Mouse (Mus musculus): ENCODE measurements around the gene Tmem221.

The Tmem221 gene

DNA sequence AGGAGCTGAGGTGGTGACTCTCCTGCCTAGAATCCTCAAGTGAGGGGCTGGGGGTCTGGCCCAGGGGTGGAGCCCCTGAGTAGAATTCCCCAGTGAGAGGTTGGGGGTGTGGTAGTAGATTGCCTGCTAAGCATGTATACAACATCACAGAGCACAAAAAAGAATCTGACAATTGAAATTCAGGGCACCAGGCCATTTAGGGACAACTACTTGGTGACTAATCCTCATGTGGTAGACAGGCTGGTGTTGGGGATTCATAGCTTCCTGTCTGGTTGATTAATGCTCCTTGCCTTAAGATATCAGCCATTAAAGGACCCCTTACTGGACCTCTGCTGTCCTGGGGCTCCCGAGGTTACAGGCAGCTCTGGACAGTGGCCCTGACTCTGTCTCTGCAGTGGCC, 20.3 kb upstream of the Tmem221 start:
- DNase-seq (ENCODE audit: low spot score in 2 of 2): no peak

DNA sequence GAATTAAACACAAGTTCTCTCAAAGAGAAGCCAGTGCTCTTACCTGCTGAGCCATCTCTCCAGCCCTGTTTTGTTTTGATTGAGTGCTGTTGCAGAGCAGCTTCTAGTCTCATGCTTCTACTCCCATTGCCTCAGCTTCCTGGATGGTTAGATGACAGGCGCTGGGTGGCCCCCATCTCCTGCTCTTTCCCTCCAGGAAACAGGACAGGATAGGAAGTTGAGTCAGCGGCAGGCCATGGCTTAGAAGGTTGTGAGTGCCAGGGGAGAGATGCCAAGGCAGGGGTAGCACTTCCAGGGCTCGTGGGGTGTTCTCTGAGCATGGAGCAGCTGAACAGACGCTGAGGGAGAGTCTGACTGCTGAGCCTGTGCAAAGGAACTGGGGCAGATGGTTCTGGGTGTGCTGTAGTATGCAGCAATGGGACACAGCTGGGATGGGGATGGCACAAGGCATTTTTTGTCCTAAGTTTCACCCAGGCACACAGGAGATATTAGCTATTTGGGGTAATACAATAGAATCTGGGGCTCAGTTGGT, 19.3 kb upstream of the Tmem221 start:
- DNase-seq (ENCODE audit: low spot score in 2 of 2): no peak

GRCm38 (mm10) chr8:71575020-71575419, 16.3 kb upstream of the Tmem221 start:
- DNase-seq (ENCODE audit: low spot score in 2 of 2): no peak

DNA sequence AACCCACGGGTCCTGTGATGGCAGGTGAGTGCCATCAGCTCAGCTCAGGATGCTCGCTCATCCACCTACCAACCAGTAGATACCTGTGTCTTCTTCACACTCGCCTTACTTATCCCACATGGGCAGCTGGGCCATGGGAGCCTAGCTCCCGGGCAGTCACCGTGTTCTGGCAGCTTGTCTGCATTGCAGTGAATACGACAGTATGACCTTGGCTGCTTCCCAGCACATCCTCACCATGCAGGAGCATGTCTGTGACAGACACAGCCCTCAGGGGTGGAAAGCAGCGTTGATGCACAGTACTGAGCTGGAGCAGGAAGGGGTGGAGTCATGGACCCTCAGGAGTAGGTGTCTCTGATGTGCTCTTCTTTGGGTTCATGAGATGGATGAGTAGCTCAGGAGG, 15.8 kb upstream of the Tmem221 start:
- no peak for DNase-seq (ENCODE audit: low spot score in 2 of 2)

DNA sequence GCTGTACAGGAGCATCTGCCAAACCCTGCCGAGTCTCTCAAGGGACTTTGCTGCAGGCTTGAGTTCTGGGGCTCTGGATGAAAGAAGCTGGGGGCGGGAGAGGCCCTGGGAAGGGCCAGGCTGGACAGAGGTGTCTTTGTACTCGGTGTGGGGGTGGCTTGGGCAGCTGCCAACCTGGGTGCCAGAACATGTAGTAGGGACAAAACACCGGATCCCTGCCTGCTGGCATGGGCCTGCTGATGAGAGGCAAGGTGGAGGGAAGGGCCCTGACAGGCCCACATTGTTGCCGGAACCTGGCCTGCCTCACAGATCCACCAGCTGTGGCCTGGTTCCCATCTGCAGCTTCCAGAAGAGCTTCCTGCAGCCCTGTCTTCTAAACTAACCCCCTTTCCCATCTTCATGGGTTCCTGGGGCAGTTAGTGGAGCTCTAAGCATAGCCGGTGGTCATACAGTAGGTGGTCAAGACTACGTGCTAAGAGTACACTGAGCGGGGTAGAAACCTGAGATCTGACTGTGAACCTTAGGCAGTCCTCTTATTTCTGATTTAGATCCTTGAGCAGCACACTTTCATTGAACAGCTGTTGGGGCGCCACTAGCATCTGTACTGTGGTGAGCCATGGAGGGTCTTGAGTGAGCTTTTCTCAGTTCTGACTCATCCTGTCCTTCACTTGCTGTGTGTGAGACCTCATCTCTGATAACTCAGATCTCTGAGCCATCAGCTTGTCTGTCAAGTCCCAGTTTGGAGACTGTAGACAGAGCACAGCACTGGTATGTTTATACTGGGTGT, 14.4 kb upstream of the Tmem221 start:
- DNase-seq (ENCODE audit: low spot score in 2 of 2): no peak

DNA sequence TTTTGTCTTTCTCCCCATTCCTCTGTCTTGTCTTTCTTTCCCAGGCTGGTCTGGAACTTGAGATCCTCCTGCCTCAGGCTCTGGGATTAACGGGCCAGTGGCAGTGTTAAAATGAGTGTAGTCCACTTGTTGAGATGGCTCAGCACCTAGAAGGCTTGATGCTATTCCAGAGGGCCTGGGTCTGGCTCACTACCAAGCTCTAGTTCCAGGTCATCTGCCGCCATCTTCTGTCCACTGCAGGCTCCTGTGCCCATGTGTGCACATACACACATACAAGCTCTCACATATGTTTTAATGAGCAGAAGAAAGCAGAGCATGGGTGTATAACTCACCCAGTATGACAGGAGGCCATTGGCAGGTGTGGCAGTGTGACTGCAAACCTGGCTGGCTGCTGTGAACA, 13.4 kb upstream of the Tmem221 start:
- no peak for DNase-seq (ENCODE audit: low spot score in 2 of 2)

GRCm38 (mm10) chr8:71570291-71570954, 11.8 kb upstream of the Tmem221 start:
- peak; percentile 50 to 87 for DNase-seq (ENCODE audit: low spot score in 2 of 2)

- peak; percentile 41 to 72 for DNase-seq (ENCODE audit: low spot score in 2 of 2)
These were observed 11.0 kb upstream of the Tmem221 start for GRCm38 (mm10) chr8:71569366-71570290.

GRCm38 (mm10) chr8:71568941-71569340, 10.3 kb upstream of the Tmem221 start:
- DNase-seq (ENCODE audit: low spot score in 2 of 2): no peak

DNA sequence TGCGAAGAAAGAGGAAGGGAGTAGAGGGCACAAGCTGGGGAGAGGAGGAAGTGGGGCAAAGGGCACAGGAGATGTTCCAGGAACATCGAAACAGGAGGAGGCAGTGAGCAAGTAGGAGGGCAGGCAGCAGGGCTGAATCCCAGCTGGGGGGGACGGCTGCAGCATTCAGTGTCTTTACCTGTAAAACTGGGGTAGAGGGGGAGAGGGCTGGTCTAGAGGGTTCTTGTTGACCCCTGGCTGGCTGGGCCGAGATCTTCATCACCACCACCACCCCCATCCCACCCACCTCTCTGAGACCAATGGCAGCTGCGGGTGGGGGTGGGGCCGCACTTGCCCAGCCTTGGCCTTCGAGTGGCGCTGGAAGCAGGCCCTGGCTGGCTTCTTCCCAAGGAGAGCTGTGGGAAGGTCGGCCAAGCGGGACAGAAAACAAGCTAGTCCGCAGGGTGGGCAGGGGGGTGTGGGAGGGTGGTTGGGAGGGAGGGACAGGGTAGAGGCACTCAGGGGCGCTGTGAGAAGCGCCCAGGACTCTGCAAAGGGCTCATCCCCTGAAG, 9.8 kb upstream of the Tmem221 start, which contains the start of gene Slc27a1:
Gene Slc27a1 (plus strand): TSS at position 496 of the 551 bp plus-strand sequence.
- DNase-seq (ENCODE audit: low spot score in 2 of 2): no peak

GRCm38 (mm10) chr8:71567587-71567986, 8.9 kb upstream of the Tmem221 start:
- DNase-seq (ENCODE audit: low spot score in 2 of 2): no peak

- no peak for DNase-seq (ENCODE audit: low spot score in 2 of 2)
These were observed 7.8 kb upstream of the Tmem221 start, which contains the start of gene Nxnl1 for GRCm38 (mm10) chr8:71566501-71566900. Gene Nxnl1, minus strand, starts transcription at chr8:71566601.

DNA sequence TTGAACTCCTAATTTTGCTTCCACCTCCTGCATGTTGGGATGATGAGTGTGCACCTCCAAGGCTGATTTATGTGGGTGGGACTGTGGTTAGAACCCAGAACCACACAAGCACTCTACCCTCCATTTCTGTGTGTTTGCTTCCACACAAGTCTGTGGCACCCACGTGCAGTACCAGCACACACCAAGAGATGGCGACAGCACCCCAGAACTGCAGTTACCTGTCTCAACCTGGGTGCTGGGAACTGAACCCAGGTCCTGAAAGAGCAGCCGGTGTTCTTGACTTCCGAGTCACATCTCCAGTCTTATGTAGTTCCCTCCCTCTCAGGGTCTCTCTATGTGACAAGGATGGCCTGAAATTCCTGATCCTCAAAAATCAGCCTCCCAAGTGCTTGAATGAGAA, 5.3 kb upstream of the Tmem221 start:
- DNase-seq (ENCODE audit: low spot score in 2 of 2): no peak

DNA sequence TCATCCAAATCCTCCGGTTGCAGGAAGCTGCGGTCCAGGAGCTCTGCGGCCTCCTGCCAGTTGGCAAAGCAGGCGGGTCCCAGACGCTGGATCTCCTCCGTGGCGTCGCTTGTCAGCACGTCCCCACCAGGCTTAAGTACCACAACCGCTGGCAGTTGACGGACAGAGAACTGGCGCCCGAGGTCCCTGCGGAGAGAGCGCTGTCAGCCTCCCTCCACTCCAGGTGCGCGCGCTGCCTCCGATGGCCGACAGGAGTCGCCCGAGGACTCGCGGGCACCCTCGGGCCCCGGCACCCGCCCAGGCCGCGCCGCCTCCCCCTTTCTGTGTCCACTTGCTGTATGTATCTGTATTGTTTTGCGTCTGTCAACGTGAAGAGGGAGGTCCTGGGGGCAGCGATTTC, 4.1 kb upstream of the Tmem221 start:
- DNase-seq (ENCODE audit: low spot score in 2 of 2): peak; percentile 73 to 89

DNA sequence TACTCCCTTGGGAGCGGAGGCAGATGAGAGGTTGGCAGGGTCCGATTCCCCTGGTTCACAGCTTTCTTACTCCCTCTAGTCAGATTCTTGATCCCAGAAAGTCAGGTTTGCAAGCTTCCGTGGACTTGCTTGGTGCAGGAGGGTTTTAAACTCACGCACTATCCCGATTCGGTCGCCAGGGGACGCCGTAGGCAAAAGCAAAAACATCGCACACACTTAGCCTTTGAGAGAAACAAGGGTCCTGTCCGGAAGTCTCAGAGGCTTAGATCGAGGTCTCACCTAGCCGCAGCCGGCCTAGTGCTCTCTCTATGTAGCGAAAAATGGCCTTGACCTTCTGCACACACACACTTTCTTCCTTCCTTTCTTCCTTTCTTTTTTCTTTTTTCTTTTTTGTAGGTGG, 2.7 kb upstream of the Tmem221 start:
- peak; percentile 37 to 72 for DNase-seq (ENCODE audit: low spot score in 2 of 2)

DNA sequence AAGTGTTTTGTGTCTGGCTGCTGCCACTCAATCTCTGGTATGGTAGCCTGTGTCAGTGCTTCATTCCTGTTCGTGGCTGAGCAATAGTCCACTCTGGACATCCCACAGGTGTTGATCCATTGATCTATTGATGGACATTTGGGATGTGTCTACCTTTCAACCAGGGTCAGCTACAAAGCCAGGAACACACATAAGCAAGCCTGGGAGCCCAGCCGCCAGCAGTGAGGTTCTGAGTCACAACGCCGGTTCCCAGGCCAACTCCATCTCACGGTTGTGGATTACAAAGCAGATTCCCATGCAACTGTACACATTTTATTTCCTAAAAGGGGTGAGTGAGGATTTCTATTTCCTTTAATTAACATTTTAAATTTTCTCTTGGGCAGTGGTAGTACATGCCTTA, 2.1 kb upstream of the Tmem221 start:
- no peak for DNase-seq (ENCODE audit: low spot score in 2 of 2)

GRCm38 (mm10) chr8:71560071-71560470, 1.4 kb upstream of the Tmem221 start:
- DNase-seq (ENCODE audit: low spot score in 2 of 2): no peak

DNA sequence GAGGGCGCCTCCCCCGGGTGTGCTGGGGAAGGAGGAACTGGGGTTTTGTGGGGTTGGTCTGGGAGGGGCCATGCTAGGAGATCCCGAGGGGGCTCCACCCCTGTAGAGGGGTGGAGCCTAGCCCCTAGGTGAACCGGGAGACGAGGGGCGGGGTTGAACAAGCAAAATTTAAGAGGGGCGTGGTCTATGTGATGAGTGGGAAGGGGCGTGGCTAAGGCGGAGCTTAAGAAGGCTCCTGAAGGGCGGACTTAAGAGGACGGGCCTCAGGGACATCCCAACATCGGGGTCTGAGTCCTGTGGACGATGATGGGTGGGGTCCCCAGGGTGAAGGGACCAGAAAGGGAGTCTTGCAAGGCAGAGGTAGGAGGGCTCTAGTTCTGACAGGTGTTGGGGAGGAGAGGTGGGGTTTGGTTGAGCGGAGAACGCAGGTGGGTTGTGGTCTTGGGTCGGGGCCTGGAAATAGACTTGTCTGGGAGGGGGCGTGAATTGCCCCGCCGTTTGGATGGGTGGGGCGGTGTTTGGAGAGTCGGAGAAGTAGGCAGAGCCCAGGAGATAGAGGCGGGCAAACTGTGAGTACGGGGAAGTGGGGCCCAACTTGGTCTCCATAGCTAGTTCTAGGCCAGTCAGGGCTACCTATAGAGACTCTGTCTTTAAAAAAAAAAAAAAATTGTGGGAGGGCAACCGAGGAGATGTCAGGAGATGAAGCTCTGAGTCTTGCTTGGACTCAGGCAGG, 453 bp upstream of the Tmem221 start:
- DNase-seq (ENCODE audit: low spot score in 2 of 2): peak; percentile 52 to 83

- no peak for DNase-seq (ENCODE audit: low spot score in 2 of 2)
These were observed 4.0 kb downstream of the Tmem221 start for GRCm38 (mm10) chr8:71554644-71555043.

GRCm38 (mm10) chr8:71554001-71554400, 4.7 kb downstream of the Tmem221 start:
- no peak for DNase-seq (ENCODE audit: low spot score in 2 of 2)

DNA sequence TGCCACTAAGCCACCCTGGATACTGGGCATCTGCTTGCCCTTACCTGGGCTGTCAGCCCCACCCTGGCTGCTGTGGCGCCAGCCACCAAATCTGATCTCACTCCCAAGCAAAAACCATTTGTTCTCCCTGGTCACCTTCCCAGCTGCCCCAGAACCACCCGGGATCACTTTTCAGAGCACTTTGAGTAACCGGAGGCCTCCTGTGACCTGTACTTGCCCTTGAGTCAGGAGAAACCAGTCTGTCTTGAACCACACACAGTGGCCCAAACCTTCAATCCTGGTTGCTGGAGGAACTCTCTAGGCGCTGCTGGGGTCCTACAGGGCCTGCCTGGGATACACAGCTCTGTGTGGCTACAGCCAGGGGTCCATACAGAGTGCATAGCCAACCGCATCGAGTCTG, 5.9 kb downstream of the Tmem221 start:
- no peak for DNase-seq (ENCODE audit: low spot score in 2 of 2)
